15 mouse cellular contexts compared by ENCODE assay signal in the genomic region with DNA sequence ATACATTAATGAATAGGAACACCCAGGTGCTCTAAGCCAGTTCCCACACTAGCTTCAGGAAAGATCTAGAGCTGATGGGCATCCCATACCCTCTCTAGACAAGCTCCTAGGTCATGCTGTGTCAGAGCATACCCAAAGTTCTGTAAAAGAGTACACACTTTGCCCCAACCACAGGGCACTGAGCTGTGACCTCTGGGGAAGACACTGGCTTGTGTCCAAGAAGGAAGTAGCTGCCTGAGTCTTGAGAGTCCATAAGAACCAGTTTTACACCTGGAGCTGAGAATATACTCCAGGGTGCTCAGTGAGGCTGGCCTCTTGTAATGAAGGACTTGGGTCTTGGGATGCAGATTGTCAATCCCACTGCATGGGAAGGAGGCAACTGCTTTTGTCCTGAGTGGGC.
A peak's percentile ranks its signal among the peaks of the same experiment; 100 is the strongest.
DNase-seq lines count a peak whose midpoint lies in the region; ATAC-seq and TF ChIP-seq lines count a peak whose summit lies in the region.
"Had no signal": no experiment of that assay in that cellular context is flagged by ENCODE, and none has a peak within 500 bp of the region (broad histone marks: within the 10 kb centered on the region; RNA-seq: fewer than 3 reads in every experiment).

No protein-coding gene starts in this region.

- intact Hi-C loops in gastrocnemius, adult 2 months (cut with DNase I), result no loop called here

- H3K9me3 ChIP-seq in embryonic facial prominence, embryonic 10.5 days, result no peaks in the 10 kb centered on the region
- H3K9me3 ChIP-seq: neural tube, embryonic 13.5 days had no signal

- ATAC-seq in neutrophil, adult 5-6 weeks (ENCODE audit: extremely low read depth, insufficient number of reproducible peaks, low FRiP score, poor library complexity, severe bottlenecking), result peak; percentile 39; the same call in 1 of the 2 replicates
- ATAC-seq: hindbrain, embryonic 16.5 days; midbrain, embryonic 16.5 days had no signal

- H3K27ac ChIP-seq in gastrocnemius, adult 2 months, result peak overlapping the region; percentile 99
- no peak overlapping the region for H3K27ac ChIP-seq in embryonic facial prominence, embryonic 10.5 days (replicated peaks)
- H3K27ac ChIP-seq: neural tube, embryonic 13.5 days had no signal

- no peak overlapping the region for H3K4me3 ChIP-seq in gastrocnemius, adult 2 months
- H3K4me3 ChIP-seq in lung, adult 2 months (replicated peaks; ENCODE audit: extremely low read depth, low read depth, low read length), result no peak overlapping the region
- no peak overlapping the region for H3K4me3 ChIP-seq in embryonic facial prominence, embryonic 10.5 days
- H3K4me3 ChIP-seq: neural tube, embryonic 13.5 days had no signal

- no peak for DNase-seq in gastrocnemius, adult 2 months
- no peak for DNase-seq in gastrocnemius, postnatal 4 days (ENCODE audit: low spot score in 2 of 2)
- DNase-seq in lung, adult 18-20 months, result peak; percentile 67 to 74
- DNase-seq in lung, adult 2 months, result no peak
- DNase-seq in kidney, postnatal 10 days, result peak; percentile 42
- no peak for DNase-seq in cerebellum, adult 18-20 months
- DNase-seq in embryonic facial prominence, embryonic 10.5 days (ENCODE audit: low spot score), result no peak
- DNase-seq: cerebellum, adult 9-11 months; left cerebral cortex, postnatal 4 days; lung, embryonic 14.5 days; thymus, postnatal 14 days had no signal

- H3K36me3 ChIP-seq in embryonic facial prominence, embryonic 10.5 days (replicated peaks), result no peaks in the 10 kb centered on the region
- H3K36me3 ChIP-seq: neural tube, embryonic 13.5 days had no signal

- H3K4me1 ChIP-seq in lung, adult 2 months (ENCODE audit: control insufficient read depth, insufficient read depth, low read length), result peaks cover 15% of the 10 kb centered on the region
- peaks cover 82% of the 10 kb centered on the region for H3K4me1 ChIP-seq in embryonic facial prominence, embryonic 10.5 days

- 0 out of 2 replicates have a peak, but pooled peaks cover 3% of the 10 kb centered on the region for H3K27me3 ChIP-seq in embryonic facial prominence, embryonic 10.5 days (replicated peaks; ENCODE audit: low read depth, poor library complexity, severe bottlenecking)
- H3K27me3 ChIP-seq: neural tube, embryonic 13.5 days had no signal

- TF ChIP-seq CTCF in gastrocnemius, adult 2 months (IDR thresholded peaks at IDR 0.05), result no peak
- TF ChIP-seq CTCF in lung, adult 2 months (IDR thresholded peaks at IDR 0.05; ENCODE audit: insufficient read depth, low read length), result no peak

- no peak for TF ChIP-seq POLR2A in lung, adult 2 months (IDR thresholded peaks at IDR 0.05; ENCODE audit: borderline replicate concordance, extremely low read depth, low read depth, low read length)

Comparison
In these comparisons a context has a peak if more than half of its experiments do, and no peak if none do; other contexts are left out.
1. DNase-seq: peak in lung, adult 18-20 months (2 of 2) and kidney, postnatal 10 days (single experiment); none in gastrocnemius, adult 2 months (single experiment), gastrocnemius, postnatal 4 days (0 of 2), lung, adult 2 months (single experiment), cerebellum, adult 18-20 months (0 of 2) and embryonic facial prominence, embryonic 10.5 days (single experiment).